Mouse (Mus musculus) E14TG2a.4 (cell line): ENCODE data around the gene Cd40.

ENCODE experiments used
- CTCF ChIP-seq: conservative IDR thresholded peaks from 2 replicates; pipeline ENCODE4 v1.5.1; 2014; ENCODE audit warnings: low read length
- NANOG ChIP-seq: IDR thresholded peaks from 2 replicates; pipeline ENCODE4 v1.6.1; 2014; ENCODE audit warnings: borderline replicate concordance, low read length, mixed read lengths

DNA sequence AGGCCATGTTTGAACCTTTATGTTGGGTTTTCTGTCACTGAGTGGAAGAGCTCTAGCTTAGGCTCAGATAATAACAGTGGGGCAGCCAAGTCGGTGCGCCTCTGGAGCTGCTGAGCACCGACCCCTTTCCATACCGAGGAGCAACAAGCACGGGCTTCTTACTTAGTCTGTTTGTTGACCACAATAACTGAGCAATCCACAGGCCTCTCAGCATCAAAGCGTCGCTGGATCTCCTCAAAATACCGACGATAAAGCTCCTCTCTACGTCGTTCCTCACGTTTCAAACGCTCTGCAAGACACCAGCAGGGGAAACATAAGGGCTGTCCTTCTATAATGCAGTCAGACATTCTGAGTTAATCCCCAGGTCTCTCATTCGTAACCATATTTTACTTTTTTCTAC is 46.3 kb upstream of the Cd40 start:
- TF ChIP-seq CTCF = no peak
- TF ChIP-seq NANOG = no peak
